Mouse (Mus musculus) adrenal gland, adult 2 months (tissue): ENCODE data around the gene Tead1. TPM values are rescaled to one million over a fixed set of nuclear protein-coding genes. Genes with fewer than 3 reads are reported as not detected.

ENCODE experiments used
- DNase-seq: peaks from one replicate; pipeline ENCODE4 v3.0.0; 2021
- polyA plus RNA-seq: library from polyadenylated mRNA; depleted of rRNA; stranded (reverse); fragments of >200 nt; gene quantifications from 2 replicates; pipeline ENCODE4 v1.2.3, GENCODE M21; 2012
- total RNA-seq, 2 experiments: library from RNA; stranded (reverse); gene quantifications; 2 replicates each; pipeline ENCODE4 v1.2.3; 2021

The Tead1 gene
- total and polyA plus RNA-seq, 3 experiments = 18.6 to 106 (median 57.7) TPM

DNA sequence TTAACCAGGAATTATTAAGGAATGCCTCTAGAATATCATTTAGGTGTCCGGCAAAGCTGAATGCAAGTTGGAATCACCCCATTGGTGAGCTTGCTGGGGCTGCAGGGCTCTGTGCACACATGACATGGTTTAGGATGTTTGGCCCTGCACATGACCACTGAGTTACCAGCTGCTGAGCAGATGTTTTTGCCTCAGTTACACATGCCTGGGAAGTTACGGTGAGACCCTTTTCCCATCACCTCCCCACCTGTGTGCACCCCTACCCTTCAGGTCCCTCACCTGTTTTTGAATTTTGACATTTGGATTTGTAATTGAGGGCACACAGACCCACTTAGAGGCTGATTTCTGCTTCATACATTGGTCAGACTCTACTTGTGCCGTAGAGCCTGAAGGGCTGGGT is 6.9 kb downstream of the Tead1 start:
- DNase-seq = no peak

DNA sequence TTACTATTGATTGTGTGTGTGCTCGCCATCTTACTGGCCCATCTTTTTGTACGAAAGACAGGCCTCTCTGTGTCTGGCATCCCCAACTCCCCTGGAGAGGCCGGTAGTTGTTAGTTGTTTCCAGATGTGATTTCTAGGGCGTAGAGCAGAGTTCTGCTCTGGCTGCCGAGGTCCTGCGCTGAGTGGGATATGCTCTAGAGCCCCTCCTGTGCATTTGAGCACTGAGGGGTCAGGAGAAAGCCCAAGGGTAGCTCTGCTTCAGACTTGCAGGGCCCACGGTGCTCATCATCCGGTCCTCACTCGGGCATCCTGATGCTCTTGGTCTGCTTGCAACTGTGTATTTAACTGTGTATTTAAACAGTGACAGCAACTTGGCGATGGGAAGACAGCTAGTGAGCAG is 7.5 kb downstream of the Tead1 start:
- DNase-seq = no peak

DNA sequence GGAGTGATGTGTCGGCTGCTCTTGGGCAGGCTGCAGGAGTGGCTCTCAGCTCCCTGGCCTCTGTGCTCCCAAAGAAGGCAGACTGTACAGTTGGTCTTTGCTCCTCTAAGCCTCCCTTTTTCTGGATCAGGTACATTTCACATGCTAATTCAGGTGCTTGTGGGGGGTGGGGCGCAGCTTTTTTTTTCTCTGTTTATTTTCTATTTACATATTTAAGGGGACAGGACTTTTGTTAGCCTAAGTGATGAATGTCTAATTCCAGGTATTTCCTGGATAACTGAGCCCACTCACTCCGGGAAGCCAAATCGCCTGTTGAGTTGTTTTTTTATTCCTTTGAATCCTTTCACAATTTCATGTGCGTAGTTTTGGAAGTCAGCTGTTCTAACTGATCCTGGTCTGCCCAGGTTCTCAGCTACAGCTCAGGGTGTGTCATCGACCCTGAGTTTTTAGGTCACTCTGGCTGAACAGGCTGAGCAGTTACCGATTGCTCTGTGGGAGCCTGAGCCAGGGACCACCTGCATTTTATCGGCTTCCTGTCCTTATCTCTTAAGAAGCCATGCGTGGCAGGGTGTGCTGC is 9.4 kb downstream of the Tead1 start:
- peak; percentile 69 for DNase-seq

DNA sequence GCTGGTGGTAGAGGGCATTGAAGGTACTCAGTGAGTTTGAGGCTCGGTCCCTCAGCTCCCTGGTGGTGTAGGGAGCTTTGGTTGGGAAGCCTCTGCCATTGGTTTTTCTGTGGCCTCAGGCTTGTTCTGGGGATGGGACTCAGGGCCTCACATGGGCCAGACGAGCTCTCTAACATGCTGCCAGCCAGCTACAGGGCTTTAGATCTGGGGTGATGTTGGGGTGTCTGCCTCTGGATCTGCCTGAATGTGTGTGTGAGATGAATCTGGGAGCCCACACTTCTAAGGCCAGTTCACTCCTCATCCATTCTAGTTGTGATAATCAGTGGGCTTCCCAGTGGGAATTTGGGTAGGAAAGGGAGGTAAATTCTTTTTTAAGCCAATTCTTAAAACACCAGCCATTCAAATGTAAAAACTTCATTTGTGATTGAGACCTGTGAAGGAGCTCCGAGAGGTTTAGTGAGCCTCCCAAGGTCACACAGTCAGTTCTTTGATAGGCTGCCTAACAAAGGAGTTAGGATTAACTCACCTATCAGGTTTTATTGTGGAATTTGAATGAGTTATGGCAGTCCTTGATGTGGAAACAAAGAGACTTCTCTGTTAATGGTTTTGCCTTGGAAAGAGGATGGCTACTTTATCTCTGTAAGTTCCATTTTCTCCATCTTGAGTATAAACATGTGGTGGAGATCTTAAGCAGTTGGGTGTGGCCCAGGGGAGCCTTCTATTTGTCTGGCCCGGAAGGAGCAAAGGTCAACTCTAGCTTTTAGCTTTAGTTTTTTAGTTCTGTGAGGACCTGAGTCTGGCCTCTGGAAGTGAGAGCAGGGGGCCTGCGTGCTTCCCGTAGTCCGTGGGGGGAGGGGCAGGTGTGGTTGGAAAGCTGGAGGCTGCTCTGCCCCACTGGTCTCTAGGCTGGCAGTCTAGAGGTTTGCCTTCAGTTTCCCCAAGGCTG is 12.0 kb downstream of the Tead1 start:
- DNase-seq = no peak

DNA sequence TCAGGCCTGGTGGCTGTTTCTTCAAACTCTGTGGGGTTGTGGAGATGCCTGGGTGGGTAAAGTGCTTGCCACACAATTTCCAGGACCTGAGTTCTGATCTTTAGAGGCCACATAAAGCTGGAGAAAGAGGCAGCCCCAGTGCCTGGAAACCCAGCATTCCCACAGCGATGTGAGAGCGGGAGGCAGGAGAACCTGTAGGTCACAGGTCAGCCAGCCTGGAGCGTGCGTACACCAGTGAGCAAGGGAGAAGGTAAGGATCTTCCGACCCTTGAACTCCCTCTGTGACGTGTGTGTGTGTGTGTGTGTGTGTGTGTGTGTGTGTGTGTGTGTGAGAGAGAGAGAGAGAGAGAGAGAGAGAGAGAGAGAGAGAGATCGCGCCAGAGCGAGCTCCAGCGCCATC is 14.4 kb downstream of the Tead1 start:
- no peak for DNase-seq

DNA sequence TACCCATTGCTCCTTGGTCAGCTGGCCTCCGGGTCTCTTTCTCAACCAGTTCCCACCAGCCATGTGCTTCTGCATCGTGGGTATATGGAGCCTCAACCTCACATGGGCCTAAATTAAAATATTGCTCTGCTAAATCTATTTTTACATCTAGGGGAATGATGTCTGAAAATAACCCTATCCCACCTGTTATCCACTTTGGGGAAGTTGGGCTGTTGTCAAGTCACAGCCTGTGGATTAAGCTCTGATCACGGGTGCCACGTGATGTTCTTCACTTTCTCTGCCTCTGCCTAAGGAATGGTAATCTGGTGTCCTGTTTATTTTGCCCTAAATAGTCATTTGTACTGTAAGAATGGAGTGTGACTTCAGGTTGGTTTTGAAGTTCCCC is 17.7 kb downstream of the Tead1 start:
- no peak for DNase-seq

DNA sequence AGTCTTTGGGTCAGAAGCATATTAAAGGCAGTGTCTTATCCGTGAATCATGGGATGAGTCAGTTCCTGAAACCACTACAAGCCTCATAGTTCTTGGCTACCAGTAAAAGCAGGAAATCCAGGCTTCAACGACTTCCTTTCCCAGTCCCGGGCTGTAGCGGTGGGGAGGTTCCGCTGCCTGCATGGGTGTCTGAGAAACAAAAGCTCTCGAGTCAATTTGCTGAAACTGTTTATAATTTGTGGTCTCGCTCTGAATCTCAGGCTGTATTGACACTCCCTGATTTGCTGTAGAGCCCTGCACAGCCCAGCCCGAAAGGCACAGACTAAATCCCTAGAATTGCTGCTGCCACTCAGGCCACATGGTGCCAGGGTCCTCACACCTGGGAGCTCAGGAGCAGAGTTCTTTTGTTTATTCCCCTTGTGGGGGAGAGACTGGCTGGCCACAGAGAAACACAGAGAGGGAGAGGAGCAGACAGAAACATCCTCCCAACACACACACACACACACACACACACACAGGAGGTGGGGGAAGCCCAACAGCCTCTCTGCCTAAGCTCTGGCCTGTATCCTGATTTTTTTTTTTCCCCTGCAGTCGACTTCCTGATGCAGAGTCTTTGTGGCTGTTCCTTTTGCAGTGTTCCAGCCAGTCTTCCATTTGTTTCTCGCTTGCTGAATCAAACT is 18.2 kb downstream of the Tead1 start:
- peak; percentile 72 for DNase-seq

DNA sequence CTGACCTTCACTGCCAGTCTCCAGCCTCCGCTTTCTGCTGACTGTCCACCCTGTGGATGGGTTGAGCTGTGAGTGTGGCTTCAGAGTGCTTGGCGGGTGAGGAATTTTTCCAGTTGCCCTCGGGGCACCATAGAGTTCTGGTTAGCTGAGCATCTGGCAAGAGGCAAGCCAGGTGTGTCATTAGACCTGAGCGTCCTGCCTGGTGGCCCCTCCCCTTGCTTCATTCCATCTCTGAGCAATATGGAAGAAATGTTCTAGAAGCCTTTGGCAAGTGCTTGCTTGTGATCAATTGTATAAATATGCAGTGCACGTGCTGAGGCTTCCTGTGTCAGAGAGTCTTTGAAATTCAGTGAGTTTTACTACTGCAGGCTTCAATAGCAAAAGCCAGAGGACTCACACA is 21.0 kb downstream of the Tead1 start:
- no peak for DNase-seq

DNA sequence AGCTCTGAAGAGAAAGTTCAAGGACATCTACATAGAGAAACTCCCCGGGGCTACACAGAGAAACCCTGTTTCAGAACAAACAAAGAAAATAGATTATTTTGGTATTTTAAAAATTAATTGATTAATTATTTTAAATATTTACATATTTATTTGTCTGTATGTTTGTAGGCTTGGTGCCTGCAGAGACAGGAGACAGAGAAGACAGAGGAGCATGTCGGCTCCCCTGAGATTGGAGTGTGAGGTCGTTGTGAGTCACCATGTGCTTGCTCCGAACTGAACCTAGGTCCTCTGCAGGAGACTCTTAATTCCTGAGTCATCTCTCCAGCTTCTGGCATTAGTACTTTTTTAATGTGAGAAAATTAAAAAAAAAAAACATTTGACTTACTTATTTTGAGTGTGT is 24.2 kb downstream of the Tead1 start:
- peak; percentile 68 for DNase-seq

DNA sequence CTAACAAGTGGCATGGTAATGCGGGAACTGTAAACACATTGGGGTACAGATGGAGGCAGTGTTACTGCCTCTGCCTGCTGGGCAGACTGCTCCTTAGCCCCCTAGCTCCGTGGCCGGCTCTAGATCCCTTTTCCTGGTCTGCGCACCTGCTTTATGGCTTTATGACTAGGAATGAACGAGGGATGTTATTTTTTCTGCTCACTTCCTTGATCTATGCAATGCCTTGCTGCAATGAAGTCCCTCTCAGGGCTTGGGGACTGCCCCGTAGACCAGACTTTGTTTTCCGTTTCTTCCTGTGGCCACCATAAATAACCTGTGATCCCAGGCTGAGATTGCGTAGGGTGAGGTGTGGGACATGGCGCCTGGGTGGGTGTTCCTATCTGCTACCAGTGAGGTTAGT is 26.8 kb downstream of the Tead1 start:
- no peak for DNase-seq

DNA sequence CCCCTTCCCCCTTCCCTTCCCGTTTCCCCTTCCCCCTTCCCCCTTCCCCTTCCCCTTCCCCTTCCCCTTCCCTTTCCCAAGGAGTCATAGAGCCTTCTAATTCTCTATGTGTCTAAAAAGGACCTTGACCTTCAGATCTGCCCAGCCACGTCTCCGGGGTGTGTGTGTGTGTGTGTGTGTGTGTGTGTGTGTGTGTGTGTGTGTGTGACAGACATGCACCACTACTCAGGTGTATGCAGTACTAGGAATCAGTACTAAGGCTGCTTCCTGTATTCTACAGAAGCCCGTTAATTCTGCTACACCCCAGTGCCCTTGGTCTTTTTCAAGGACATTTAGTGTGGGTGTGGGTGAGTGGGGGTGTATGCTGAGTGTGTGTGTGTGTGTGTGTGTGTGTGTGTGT is 27.6 kb downstream of the Tead1 start:
- no peak for DNase-seq

DNA sequence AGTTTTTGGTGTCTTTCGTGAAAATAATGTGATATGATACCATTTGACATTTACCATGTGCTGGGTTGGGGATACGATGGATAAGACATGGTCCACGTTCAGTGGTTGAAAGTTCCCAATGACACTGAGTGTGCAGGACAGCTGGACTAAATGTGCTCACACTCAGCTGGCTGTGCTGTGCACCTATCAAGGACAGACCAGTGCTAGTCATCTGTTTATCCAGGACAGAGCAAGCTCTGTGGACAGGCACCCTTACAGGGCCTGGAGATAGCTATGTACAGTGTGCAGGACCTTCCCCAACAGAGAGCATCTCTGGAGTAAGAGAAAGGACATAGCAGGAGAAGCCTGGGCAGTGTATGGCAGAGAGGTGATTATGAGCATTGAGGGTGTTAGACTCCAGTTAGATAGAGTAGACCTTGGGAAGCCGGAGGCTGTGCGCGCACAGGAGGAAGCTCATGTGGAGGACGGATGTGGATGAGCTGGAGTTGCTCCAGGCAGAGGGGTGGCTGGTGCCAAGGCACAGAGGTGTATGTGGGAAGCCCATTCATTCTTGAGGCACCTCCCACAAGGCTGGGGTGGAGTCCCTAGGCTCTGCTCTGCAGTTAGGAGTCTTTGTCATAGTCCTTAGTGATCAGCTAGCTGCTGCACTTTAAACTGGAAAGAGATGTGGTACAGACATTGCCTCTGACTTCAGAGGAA is 31.4 kb downstream of the Tead1 start:
- peak; percentile 66 for DNase-seq

DNA sequence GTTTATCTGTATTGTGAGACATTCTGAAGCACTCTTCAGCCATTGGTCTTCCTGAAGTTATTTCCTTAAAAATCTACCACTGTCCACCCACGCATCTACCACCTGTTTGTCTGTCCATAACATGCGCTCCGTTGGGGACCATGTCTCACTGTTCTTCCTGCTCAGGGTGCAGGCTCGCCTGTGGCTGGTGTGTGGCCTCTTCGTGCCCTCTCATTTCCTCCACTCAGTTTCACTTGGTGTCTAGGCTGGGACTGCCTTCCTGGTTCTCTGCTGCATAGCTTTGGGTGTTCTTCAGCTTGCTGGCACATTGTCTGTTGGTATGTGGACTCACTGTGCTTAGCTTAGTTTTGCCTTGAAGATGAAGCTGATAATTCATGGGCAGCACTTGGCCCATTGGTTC is 32.9 kb downstream of the Tead1 start:
- no peak for DNase-seq

DNA sequence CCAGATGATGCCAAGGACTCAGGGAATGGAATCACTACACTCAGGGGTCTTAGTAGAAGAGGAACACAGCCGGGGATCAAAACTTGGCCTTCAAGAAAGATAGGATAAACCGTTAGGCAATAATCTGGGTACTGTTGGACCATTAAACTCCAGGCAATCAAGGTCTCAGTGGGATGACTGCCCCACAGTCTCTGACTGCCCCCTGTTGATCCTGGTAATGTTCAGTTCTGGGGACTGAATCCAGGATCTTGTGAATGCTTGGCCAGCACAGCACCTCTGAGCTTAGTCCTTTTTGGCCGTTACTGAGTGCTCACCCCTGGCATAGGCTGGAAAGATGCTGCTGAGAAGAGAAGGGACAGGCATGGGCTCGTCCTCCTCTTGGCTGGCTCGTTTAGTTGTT is 34.4 kb downstream of the Tead1 start:
- no peak for DNase-seq

DNA sequence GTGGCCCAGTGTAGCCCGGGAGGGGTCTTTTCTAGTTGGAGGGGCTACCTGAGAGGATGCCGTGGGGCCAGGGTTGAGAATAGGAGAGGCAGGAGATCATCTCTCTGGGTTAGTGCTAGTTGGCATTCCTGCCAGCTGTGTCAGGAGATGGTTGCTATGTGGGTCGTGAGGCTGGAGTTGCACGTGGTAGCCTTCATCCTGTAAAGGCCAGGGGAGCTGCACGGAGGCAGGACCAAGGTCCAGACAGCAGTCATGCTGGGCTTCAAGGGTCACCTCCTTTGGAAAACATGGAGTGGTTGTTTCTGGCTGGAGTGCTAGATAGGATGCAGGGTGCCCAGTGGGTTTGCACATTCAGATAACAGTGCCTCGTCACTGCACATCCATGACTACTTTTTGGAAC is 35.7 kb downstream of the Tead1 start:
- no peak for DNase-seq

DNA sequence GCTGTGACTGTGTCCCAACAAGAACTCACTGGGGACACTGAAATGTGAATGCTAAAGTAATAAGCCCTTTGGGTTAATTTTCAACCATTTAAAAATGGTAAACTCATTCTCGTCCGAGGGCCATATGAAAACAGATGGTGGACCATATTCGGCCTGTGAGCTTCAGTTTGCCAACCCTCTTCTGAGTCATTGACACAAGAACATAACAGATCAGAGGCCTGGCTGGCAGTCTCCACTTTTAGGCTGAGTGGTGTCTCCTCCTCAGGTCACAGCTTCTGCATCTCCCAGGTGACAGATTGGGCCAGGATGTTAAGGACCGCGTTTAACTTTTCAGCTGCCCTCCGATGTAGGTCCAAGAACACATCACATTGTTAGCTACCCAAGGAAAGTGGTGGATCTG is 37.6 kb downstream of the Tead1 start:
- DNase-seq = no peak

DNA sequence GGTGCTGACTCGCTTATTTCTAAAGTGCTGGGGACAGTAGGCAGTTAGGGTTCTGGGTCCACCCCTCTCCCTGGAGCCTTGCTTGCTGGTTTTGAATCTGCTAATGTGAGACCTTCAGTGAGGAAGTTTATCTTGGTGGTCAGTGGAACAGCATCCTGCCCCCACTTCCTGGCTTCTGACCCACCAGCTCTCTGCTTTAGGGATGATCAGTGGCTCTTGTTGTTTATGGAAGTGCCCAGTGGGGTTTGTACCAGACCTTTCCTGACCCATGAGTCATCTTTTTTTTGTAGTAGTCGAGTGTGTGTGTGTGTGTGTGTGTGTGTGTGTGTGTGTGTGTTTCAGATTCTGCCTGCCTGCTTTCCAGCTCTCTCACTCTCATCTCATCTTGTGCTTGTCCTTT is 38.6 kb downstream of the Tead1 start:
- peak; percentile 70 for DNase-seq

DNA sequence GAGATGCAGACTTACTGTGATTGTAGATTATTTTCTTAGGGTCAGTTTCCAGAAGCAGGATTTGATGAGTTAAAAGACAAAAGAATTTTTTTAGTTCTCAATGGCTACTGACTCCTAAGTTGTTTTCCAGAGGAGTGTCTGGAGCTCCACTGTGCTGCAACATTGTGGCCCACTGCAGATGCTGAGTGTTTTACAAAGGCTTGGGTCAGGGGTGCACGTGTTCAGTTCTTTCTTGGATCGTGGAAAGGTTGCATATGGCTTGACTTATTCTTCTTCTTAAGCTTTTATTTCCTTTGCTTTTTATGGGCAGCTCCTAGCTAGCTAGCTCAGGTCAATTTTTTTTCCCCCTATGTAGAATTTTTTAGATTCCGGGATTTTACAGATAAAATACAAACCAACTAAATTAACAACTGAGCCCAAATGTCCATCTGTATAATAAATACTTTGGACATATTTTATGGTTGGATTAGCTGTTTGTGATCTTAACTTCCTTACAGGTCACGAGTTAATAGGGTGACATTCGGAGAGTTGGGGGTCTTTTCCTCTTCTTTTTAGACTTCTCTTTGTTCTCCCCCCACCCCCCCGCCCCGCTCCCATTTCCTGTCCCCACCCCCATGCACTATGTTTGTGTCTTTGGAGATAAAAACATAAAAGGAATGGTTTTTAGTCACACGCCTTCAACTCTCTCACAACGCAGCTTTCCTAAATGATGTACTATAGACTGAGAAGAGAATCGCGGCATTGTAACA is 40.5 kb downstream of the Tead1 start:
- DNase-seq = no peak

DNA sequence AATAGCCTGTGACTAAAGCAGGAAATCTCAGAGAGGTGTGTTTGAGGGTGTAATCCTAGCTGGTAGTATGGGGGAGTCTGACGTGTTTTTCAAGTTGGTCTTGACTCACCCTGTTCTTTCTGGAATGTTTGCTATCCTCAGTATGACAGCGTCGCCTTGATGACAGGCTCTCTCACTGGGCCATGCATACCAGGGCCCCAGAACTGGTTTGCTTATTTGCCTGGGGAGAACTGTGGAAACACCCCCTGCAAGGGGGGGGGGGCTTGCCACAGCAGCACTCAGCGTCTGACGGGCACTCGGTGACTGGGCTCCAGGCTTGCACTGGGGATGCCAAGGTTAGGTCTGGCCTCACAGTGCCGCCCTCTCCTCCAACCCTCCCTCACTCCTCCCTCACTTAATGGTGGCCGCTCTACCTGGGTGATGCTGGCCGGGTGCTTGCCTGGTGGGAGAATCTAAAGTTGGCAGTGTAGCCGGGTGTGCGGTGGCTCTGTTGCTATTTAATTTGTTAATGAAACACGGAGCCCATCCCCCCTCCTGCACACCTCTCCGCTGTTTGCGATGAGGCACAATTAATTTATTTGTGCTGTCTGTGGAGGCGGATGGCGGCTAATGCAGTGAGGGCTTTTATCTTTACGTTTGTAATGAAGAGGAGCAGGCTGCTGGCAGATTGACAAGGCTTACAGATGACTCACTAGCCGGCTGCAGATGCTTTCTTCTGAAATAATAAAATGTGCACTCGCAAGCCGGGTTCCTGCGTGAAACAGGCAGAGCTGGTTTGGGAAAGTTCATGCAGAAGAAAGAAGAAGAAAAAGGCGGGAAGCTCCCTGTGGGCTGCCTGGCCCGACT is 41.2 kb downstream of the Tead1 start:
- peak; percentile 82 for DNase-seq

DNA sequence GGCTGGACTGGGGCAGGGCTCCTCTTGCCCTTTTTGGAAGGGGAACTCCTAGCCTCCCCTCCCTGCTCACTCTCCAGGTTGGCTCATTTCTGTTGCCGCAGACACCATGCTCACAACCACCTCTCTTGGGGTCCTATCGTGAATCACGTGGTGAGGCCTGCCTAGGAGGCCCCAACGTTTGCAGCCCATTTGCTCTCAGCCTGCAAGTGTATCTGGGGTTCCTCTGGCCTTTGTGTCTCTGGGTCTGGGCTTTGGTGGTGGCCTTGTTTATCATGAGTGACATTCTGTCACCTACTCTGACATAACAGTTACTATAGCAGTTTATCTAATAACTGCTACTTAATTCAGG is 41.8 kb downstream of the Tead1 start:
- no peak for DNase-seq

DNA sequence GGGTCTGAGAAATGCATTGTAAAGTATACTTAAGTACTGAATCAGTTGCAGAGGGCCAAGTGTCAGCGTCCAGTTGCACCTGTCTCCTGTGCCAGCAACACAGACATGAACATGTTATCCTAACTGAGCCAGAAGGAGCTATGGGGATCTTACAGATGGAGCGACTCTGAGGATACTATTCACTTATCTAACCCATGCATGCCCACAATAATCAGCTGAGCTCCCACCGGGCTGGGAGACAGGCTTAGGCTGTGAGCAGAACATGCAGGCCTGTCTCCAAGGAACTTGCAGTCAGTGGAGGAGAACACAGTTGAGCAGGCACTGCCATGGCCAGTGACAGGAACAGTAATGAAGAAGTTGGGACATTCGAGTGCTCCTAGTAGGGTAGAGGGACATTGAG is 42.7 kb downstream of the Tead1 start:
- DNase-seq = no peak
